Mouse (Mus musculus) MEL (cell line): ENCODE measurements around the gene Pde11a. TPM values are rescaled to one million over a fixed set of nuclear protein-coding genes. Genes with fewer than 3 reads are reported as not detected.

Experiments
- DNase-seq: peaks from one replicate; pipeline ENCODE4 v3.0.0; 2011; ENCODE audit warnings: low read depth, low spot score
- H3K27ac ChIP-seq: 2 replicates; pipeline ENCODE4 v1.5.1; 2012; ENCODE audit warnings: low read depth, mild to moderate bottlenecking, control low read depth, low read length, moderate library complexity; ENCODE audit not compliant: control insufficient read depth
- H3K27me3 ChIP-seq, 2 experiments: fragments of 150-350 bp in 1 of 2; sonication (generic) in 1 of 2; 2 replicates each; pipeline ENCODE4 v1.6.1; 2012; ENCODE audit warnings: low read length in 2 of 2, mild to moderate bottlenecking in 2 of 2, improper control_type of control experiment in 1 of 2, moderate library complexity in 1 of 2; ENCODE audit not compliant: insufficient read depth in 2 of 2, control insufficient read depth in 1 of 2
- H3K36me3 ChIP-seq, 2 experiments: 2 replicates each; pipeline ENCODE4 v1.6.1; 2012 to 2014; ENCODE audit warnings: low read length in 2 of 2, improper control_type of control experiment in 1 of 2, inconsistent platforms in 1 of 2, mild to moderate bottlenecking in 1 of 2; ENCODE audit not compliant: insufficient read depth in 2 of 2, control insufficient read depth in 1 of 2
- H3K4me1 ChIP-seq, 2 experiments: fragments of 150-350 bp in 1 of 2; sonication (generic) in 1 of 2; 2 replicates each; pipeline ENCODE4 v1.6.1; 2012; ENCODE audit warnings: low read length in 2 of 2, improper control_type of control experiment in 1 of 2, mild to moderate bottlenecking in 1 of 2; ENCODE audit not compliant: insufficient read depth in 2 of 2, control insufficient read depth in 1 of 2
- H3K4me3 ChIP-seq, 2 experiments: fragments of 150-350 bp in 1 of 2; sonication (generic) in 1 of 2; 2 replicates each; pipeline ENCODE4 v1.5.1; 2012; ENCODE audit warnings: low read depth in 2 of 2, low read length in 2 of 2, mild to moderate bottlenecking in 2 of 2, moderate library complexity in 2 of 2, control low read depth in 1 of 2, improper control_type of control experiment in 1 of 2; ENCODE audit not compliant: control insufficient read depth in 1 of 2, insufficient read depth in 1 of 2
- H3K79me2 ChIP-seq: 2 replicates; pipeline ENCODE4 v1.6.1; 2012; ENCODE audit warnings: mild to moderate bottlenecking, low read length, moderate library complexity; ENCODE audit not compliant: control insufficient read depth, poor library complexity, insufficient read depth
- H3K9ac ChIP-seq: 2 replicates; pipeline ENCODE4 v1.6.1; 2012; ENCODE audit warnings: low read depth, mild to moderate bottlenecking, control low read depth, low read length, moderate library complexity; ENCODE audit not compliant: control insufficient read depth, poor library complexity, severe bottlenecking
- H3K9me3 ChIP-seq: fragments of 150-350 bp; sonication (generic); replicated peaks from 2 replicates; pipeline ENCODE4 v1.6.1; 2012; ENCODE audit warnings: mild to moderate bottlenecking, low read length, improper control_type of control experiment, moderate library complexity; ENCODE audit not compliant: insufficient read depth
- CHD2 ChIP-seq: IDR thresholded peaks from 2 replicates; pipeline ENCODE4 v1.6.1; 2011; ENCODE audit warnings: low read length, improper control_type of control experiment
- ELF1 ChIP-seq: IDR thresholded peaks from 2 replicates; pipeline ENCODE4 v1.6.1; 2014; ENCODE audit warnings: low read depth, mild to moderate bottlenecking, inconsistent platforms, low read length, improper control_type of control experiment, moderate library complexity
- ETS1 ChIP-seq: IDR thresholded peaks from 2 replicates; pipeline ENCODE4 v1.6.1; 2012; ENCODE audit warnings: low read depth, mild to moderate bottlenecking, inconsistent platforms, low read length, improper control_type of control experiment, moderate library complexity
- GABPA ChIP-seq: IDR thresholded peaks from 2 replicates; pipeline ENCODE4 v1.6.1; 2012; ENCODE audit warnings: low read depth, mild to moderate bottlenecking, inconsistent platforms, low read length, improper control_type of control experiment, moderate library complexity
- HCFC1 ChIP-seq: IDR thresholded peaks from 2 replicates; pipeline ENCODE4 v1.6.1; 2012; ENCODE audit warnings: low read depth, mild to moderate bottlenecking, inconsistent platforms, low read length, improper control_type of control experiment, moderate library complexity
- JUND ChIP-seq: IDR thresholded peaks from 2 replicates; pipeline ENCODE4 v1.6.1; 2011; ENCODE audit warnings: low read depth, mild to moderate bottlenecking, improper control_type of control experiment, low read length
- MAZ ChIP-seq: IDR thresholded peaks from 2 replicates; pipeline ENCODE4 v1.6.1; 2012; ENCODE audit warnings: low read depth, mild to moderate bottlenecking, inconsistent platforms, low read length, improper control_type of control experiment
- MXI1 ChIP-seq: IDR thresholded peaks from 2 replicates; pipeline ENCODE4 v1.6.1; 2011; ENCODE audit warnings: mild to moderate bottlenecking, low read depth, low read length, improper control_type of control experiment
- MYB ChIP-seq: IDR thresholded peaks from 2 replicates; pipeline ENCODE4 v1.6.1; 2011; ENCODE audit warnings: mild to moderate bottlenecking, low read depth, low read length, improper control_type of control experiment
- POLR2A ChIP-seq, 2 experiments: IDR thresholded peaks; 2 replicates each; pipeline ENCODE4 v1.6.1; 2011 to 2012; ENCODE audit warnings: low read length in 2 of 2, mild to moderate bottlenecking in 2 of 2, control low read depth in 1 of 2, improper control_type of control experiment in 1 of 2, low read depth in 1 of 2, moderate library complexity in 1 of 2; ENCODE audit not compliant: control insufficient read depth in 1 of 2, insufficient read depth in 1 of 2, poor library complexity in 1 of 2
- POLR2AphosphoS2 ChIP-seq: IDR thresholded peaks from 2 replicates; pipeline ENCODE4 v1.6.1; 2011; ENCODE audit warnings: low read length, improper control_type of control experiment
- RAD21 ChIP-seq: IDR thresholded peaks from 2 replicates; pipeline ENCODE4 v1.6.1; 2011; ENCODE audit warnings: mild to moderate bottlenecking, low read depth, low read length, improper control_type of control experiment
- RCOR1 ChIP-seq: IDR thresholded peaks from 2 replicates; pipeline ENCODE4 v1.6.1; 2012; ENCODE audit warnings: low read depth, mild to moderate bottlenecking, inconsistent platforms, low read length, improper control_type of control experiment
- TAL1 ChIP-seq: IDR thresholded peaks from 2 replicates; pipeline ENCODE4 v1.6.1; 2012; ENCODE audit warnings: mild to moderate bottlenecking, inconsistent platforms, low read length, moderate library complexity, mixed read lengths
- TBP ChIP-seq: IDR thresholded peaks from 2 replicates; pipeline ENCODE4 v1.8.0; 2011; ENCODE audit warnings: low read depth, low read length, improper control_type of control experiment
- UBTF ChIP-seq: IDR thresholded peaks from 2 replicates; pipeline ENCODE4 v1.6.1; 2012; ENCODE audit warnings: low read depth, mild to moderate bottlenecking, inconsistent platforms, low read length, improper control_type of control experiment, moderate library complexity, borderline replicate concordance; ENCODE audit not compliant: insufficient read depth
- ZNF384 ChIP-seq: IDR thresholded peaks from 2 replicates; pipeline ENCODE4 v1.6.1; 2012; ENCODE audit warnings: low read depth, mild to moderate bottlenecking, inconsistent platforms, low read length, improper control_type of control experiment
- polyA plus RNA-seq, 2 experiments: library from polyadenylated mRNA; stranded (reverse) in 1 of 2; unstranded in 1 of 2; fragments of >175 nt in 1 of 2; fragments of >200 nt in 1 of 2; gene quantifications; 2 replicates each; pipeline versions ENCODE4 v1.2.1 to v1.2.4; 2012; ENCODE audit warnings: low replicate concordance in 2 of 2, low read depth in 1 of 2; ENCODE audit not compliant: insufficient read length in 2 of 2, insufficient read depth in 1 of 2, missing spikeins in 1 of 2
- total RNA-seq: library from RNA; depleted of rRNA; stranded (reverse); fragments of 300-350 nt; gene quantifications from 2 replicates; pipeline ENCODE4 v1.2.3, GENCODE M21; 2012

Gene Pde11a
- total and polyA plus RNA-seq, 3 experiments, result not detected

DNA sequence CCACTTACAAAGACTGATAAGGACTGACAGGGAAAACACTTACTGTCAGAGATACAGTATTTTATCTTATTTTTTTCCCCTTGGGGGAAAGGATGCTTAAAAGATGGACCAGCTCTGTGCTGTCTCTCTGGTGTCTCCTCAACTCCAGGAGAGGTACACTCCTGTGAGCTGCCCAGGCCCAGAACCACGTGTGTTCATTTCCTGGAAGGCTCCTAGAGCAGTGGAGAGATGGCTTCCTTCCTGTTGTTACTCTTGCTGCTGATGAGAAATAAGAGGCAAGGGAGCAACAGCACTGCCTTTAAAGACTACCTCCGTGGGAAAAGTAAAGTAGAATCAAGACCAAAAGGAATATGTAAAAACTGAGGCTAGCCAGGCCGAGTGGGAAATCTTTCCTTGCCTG lies 205.6 kb downstream of the Pde11a start:
- Histone ChIP-seq H3K79me2 (no peaks in the 10 kb centered on the region), H3K4me3 (no peak overlapping the region), H3K27ac (no peak overlapping the region), H3K9ac (no peak overlapping the region), H3K9me3 (no peaks in the 10 kb centered on the region), H3K27me3 (no peaks in the 10 kb centered on the region), H3K4me1 (no peaks in the 10 kb centered on the region), H3K36me3 (no peaks in the 10 kb centered on the region)
- no peak for TF ChIP-seq GABPA
- TF ChIP-seq ELF1, result no peak
- no peak for TF ChIP-seq POLR2AphosphoS2
- no peak for TF ChIP-seq ZNF384
- no peak for TF ChIP-seq MXI1
- TF ChIP-seq POLR2A (IDR thresholded peaks at IDR 0.05; ENCODE audit: control insufficient read depth in 1 of 2, insufficient read depth in 1 of 2, low read depth in 1 of 2, low read length in 2 of 2, poor library complexity in 1 of 2), result no peak
- no peak for TF ChIP-seq ETS1
- no peak for TF ChIP-seq CHD2
- no peak for TF ChIP-seq JUND
- TF ChIP-seq MYB, result no peak
- TF ChIP-seq RCOR1, result no peak
- no peak for TF ChIP-seq UBTF
- TF ChIP-seq RAD21, result no peak
- no peak for TF ChIP-seq TAL1
- no peak for DNase-seq

DNA sequence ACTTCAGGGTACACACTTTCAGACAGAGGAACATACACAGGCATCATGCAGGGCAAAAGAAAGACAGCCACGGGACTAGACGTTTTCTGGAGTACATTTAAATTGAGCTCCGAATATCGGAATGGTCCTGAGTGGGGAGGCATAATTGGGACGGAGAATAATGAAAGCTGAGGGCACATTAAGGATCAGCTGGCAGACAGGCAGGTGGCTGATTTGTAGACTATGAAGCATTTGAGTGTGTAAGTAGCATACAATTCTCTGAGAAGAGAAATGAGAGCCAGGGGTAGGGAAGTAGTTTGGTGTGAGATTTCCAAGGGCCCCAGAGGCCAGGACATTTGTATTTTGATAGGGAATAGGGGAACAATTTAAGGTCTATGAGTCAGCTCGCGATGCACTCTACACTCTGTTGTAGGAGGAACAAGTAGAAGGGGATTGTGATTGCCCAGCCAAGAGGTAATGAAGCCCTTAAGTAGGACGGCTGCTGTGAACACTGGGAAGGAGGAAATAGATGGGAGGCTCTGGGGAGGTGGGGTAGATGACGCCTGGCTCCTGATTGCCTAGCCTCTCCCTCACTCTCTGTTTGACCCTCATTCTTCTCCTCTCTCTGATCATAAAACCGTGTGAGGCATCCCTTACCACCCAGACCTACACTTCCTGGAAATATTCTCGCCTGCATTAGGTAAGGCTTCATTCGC lies 208.5 kb downstream of the Pde11a start:
- no peak overlapping the region for H3K27ac ChIP-seq
- no peak overlapping the region for H3K9ac ChIP-seq
- no peaks in the 10 kb centered on the region for H3K4me1 ChIP-seq
- TF ChIP-seq TBP, result no peak
- no peak for TF ChIP-seq CHD2
- TF ChIP-seq POLR2AphosphoS2, result no peak
- no peak for TF ChIP-seq RCOR1
- TF ChIP-seq ELF1, result no peak
- no peak for TF ChIP-seq MAZ
- TF ChIP-seq HCFC1, result no peak
- TF ChIP-seq TAL1, result no peak
- H3K27me3 ChIP-seq, result no peaks in the 10 kb centered on the region
- DNase-seq, result no peak
- no peaks in the 10 kb centered on the region for H3K79me2 ChIP-seq
- H3K4me3 ChIP-seq, result no peak overlapping the region
- no peaks in the 10 kb centered on the region for H3K9me3 ChIP-seq
- no peaks in the 10 kb centered on the region for H3K36me3 ChIP-seq
